8 mouse cellular contexts compared by ENCODE assay signal in genomic region chr17:34032174-34032632, GRCm38 (mm10). TPM values are rescaled to one million over a fixed set of nuclear protein-coding genes. Genes with fewer than 3 reads are reported as not detected.
A peak's percentile ranks its signal among the peaks of the same experiment; 100 is the strongest.
DNase-seq lines count a peak whose midpoint lies in the region; ATAC-seq and TF ChIP-seq lines count a peak whose summit lies in the region.

No protein-coding gene starts in this region.

- peak overlapping the region; percentile 89 to 96 (median 90) for H3K4me3 ChIP-seq in CH12.LX (replicated peaks in 1 of 3; ENCODE audit: low read depth in 2 of 3, low read length in 2 of 3, poor library complexity in 1 of 3)
- peak overlapping the region; percentile 89 for H3K4me3 ChIP-seq in embryonic facial prominence, embryonic 13.5 days
- peak overlapping the region; percentile 90 for H3K4me3 ChIP-seq in hindbrain, embryonic 16.5 days (ENCODE audit: low read length)
- H3K4me3 ChIP-seq in liver, embryonic 15.5 days (replicated peaks) = peak overlapping the region; percentile 98
- peak overlapping the region; percentile 87 for H3K4me3 ChIP-seq in neural tube, embryonic 13.5 days

- no peaks in the 10 kb centered on the region for H3K9me3 ChIP-seq in CH12.LX (replicated peaks; ENCODE audit: low read length)
- no peaks in the 10 kb centered on the region for H3K9me3 ChIP-seq in embryonic facial prominence, embryonic 13.5 days
- H3K9me3 ChIP-seq in hindbrain, embryonic 16.5 days (ENCODE audit: control insufficient read depth, low read length) = no peaks in the 10 kb centered on the region
- H3K9me3 ChIP-seq in liver, embryonic 15.5 days (replicated peaks) = no peaks in the 10 kb centered on the region
- no peaks in the 10 kb centered on the region for H3K9me3 ChIP-seq in neural tube, embryonic 13.5 days

- no peak for TF ChIP-seq EP300 in CH12.LX (IDR thresholded peaks at IDR 0.05; ENCODE audit: low read length)

- no peak for TF ChIP-seq RAD21 in CH12.LX (IDR thresholded peaks at IDR 0.05; ENCODE audit: low read depth, low read length)

- H3K79me2 ChIP-seq in CH12.LX (replicated peaks; ENCODE audit: control insufficient read depth, extremely low read depth, insufficient read depth, poor library complexity, severe bottlenecking) = peaks cover 32% of the 10 kb centered on the region

- in situ Hi-C loops in CH12.LX (cut with MboI; ENCODE audit: low pct_ligation_motif_present, low pct_unique_long_range_greater_than_20kb, low sequenced_read_pairs) = no loop called here

- H3K36me3 ChIP-seq in CH12.LX (replicated peaks in 1 of 2; ENCODE audit: control insufficient read depth in 1 of 2, insufficient read depth in 1 of 2, low read length in 1 of 2) = peaks cover 42 to 64% of the 10 kb centered on the region in 2 experiments
- H3K36me3 ChIP-seq in embryonic facial prominence, embryonic 13.5 days = peaks cover 57% of the 10 kb centered on the region
- peaks cover 38% of the 10 kb centered on the region for H3K36me3 ChIP-seq in hindbrain, embryonic 16.5 days (ENCODE audit: control insufficient read depth, insufficient read depth, low read length)
- peaks cover 48% of the 10 kb centered on the region for H3K36me3 ChIP-seq in liver, embryonic 15.5 days (replicated peaks)
- peaks cover 58% of the 10 kb centered on the region for H3K36me3 ChIP-seq in neural tube, embryonic 13.5 days

- H3K4me2 ChIP-seq in CH12.LX (ENCODE audit: insufficient read depth, low read depth, poor library complexity, severe bottlenecking) = peak overlapping the region; percentile 67; the same call in 1 of the 2 replicates
- H3K4me2 ChIP-seq in embryonic facial prominence, embryonic 13.5 days = peak overlapping the region; percentile 99
- peak overlapping the region; percentile 66 for H3K4me2 ChIP-seq in hindbrain, embryonic 16.5 days (ENCODE audit: low read length)
- H3K4me2 ChIP-seq in liver, embryonic 15.5 days = peak overlapping the region; percentile 93
- peak overlapping the region; percentile 100 for H3K4me2 ChIP-seq in neural tube, embryonic 13.5 days

- H3K4me1 ChIP-seq in CH12.LX (ENCODE audit: control insufficient read depth in 1 of 2, insufficient read depth in 2 of 2) = peaks cover 21 to 46% of the 10 kb centered on the region in 2 experiments
- H3K4me1 ChIP-seq in embryonic facial prominence, embryonic 13.5 days = peaks cover 47% of the 10 kb centered on the region
- H3K4me1 ChIP-seq in hindbrain, embryonic 16.5 days (ENCODE audit: control insufficient read depth, insufficient read depth, low read depth, low read length) = peaks cover 42% of the 10 kb centered on the region
- peaks cover 61% of the 10 kb centered on the region for H3K4me1 ChIP-seq in liver, embryonic 15.5 days (replicated peaks)
- peaks cover 58% of the 10 kb centered on the region for H3K4me1 ChIP-seq in neural tube, embryonic 13.5 days (replicated peaks)

- peak; percentile 86 to 95 for DNase-seq in adrenal gland, adult (ENCODE audit: inconsistent age in 2 of 2, low spot score in 1 of 2)
- DNase-seq in adrenal gland, postnatal 4 days (ENCODE audit: low spot score in 2 of 2) = no peak
- peak; percentile 47 for DNase-seq in CH12.LX (ENCODE audit: extremely low read depth)
- DNase-seq in cerebellum, adult 11-12 months = no peak

- dilution Hi-C loops in CH12.LX (cut with MboI; ENCODE audit: extremely low pct_ligation_motif_present, extremely low pct_unique_long_range_greater_than_20kb, low sequenced_read_pairs) = no loop called here

- H3K27ac ChIP-seq in CH12.LX (ENCODE audit: insufficient read depth, low read depth) = peak overlapping the region; percentile 86
- H3K27ac ChIP-seq in embryonic facial prominence, embryonic 13.5 days = peak overlapping the region; percentile 96
- H3K27ac ChIP-seq in hindbrain, embryonic 16.5 days (ENCODE audit: low read depth, low read length) = peak overlapping the region; percentile 98
- H3K27ac ChIP-seq in liver, embryonic 15.5 days (replicated peaks) = peak overlapping the region; percentile 97
- H3K27ac ChIP-seq in neural tube, embryonic 13.5 days (replicated peaks) = peak overlapping the region; percentile 98

- no peak for TF ChIP-seq CTCF in CH12.LX (conservative IDR thresholded peaks at IDR 0.05 in 1 of 2, IDR thresholded peaks at IDR 0.05 in 1 of 2; ENCODE audit: low read depth in 2 of 2, low read length in 2 of 2)

- H3K9ac ChIP-seq in CH12.LX (ENCODE audit: insufficient read depth, low read depth) = peak overlapping the region; percentile 96
- peak overlapping the region; percentile 95 for H3K9ac ChIP-seq in embryonic facial prominence, embryonic 13.5 days
- peak overlapping the region; percentile 95 for H3K9ac ChIP-seq in hindbrain, embryonic 16.5 days (ENCODE audit: low read depth, low read length)
- peak overlapping the region; percentile 96 for H3K9ac ChIP-seq in liver, embryonic 15.5 days
- H3K9ac ChIP-seq in neural tube, embryonic 13.5 days = peak overlapping the region; percentile 96

- ATAC-seq in embryonic facial prominence, embryonic 13.5 days (ENCODE audit: insufficient number of reproducible peaks, insufficient read depth, low FRiP score, low TSS enrichment, low read depth) = no peak
- no peak for ATAC-seq in hindbrain, embryonic 16.5 days
- ATAC-seq in liver, embryonic 15.5 days (ENCODE audit: insufficient read depth) = peak; percentile 41
- ATAC-seq in neural tube, embryonic 13.5 days (ENCODE audit: low read depth) = peak; percentile 2; the same call in 1 of the 2 replicates

- TF ChIP-seq POLR2A in CH12.LX (IDR thresholded peaks at IDR 0.05; ENCODE audit: low read depth, low read length) = peak; percentile 65

- H3K27me3 ChIP-seq in CH12.LX (replicated peaks) = no peaks in the 10 kb centered on the region
- H3K27me3 ChIP-seq in embryonic facial prominence, embryonic 13.5 days = no peaks in the 10 kb centered on the region
- no peaks in the 10 kb centered on the region for H3K27me3 ChIP-seq in hindbrain, embryonic 16.5 days (replicated peaks; ENCODE audit: control insufficient read depth, insufficient read depth, low read length)
- no peaks in the 10 kb centered on the region for H3K27me3 ChIP-seq in liver, embryonic 15.5 days
- H3K27me3 ChIP-seq in neural tube, embryonic 13.5 days = no peaks in the 10 kb centered on the region

- WGBS in embryonic facial prominence, embryonic 13.5 days = under 1% methylated on average over 22 of the region's 48 CpGs
- WGBS in hindbrain, embryonic 16.5 days = under 1% methylated on average over 30 of the region's 48 CpGs
- WGBS in liver, embryonic 15.5 days (ENCODE audit: insufficient replicate concordance) = 1% methylated on average over 35 of the region's 48 CpGs
- under 1% methylated on average over 23 of the region's 48 CpGs for WGBS in neural tube, embryonic 13.5 days

RNA-seq across cellular contexts. Expression of gene Rxrb, which starts 0.6 kb away (rescaled TPM):
- 10 to 100 TPM; 74.5 to 78.0 TPM for total RNA-seq in adrenal gland, postnatal 4 days (2021)
- total RNA-seq in CH12.LX (2012; rRNA removed) (42.7 and 47.7 TPM in 2 replicates), CH12.LX (2014; rRNA removed) (27.0 and 27.4 TPM in 2 replicates)
- 36.9 and 41.4 TPM in 2 replicates for polyA plus RNA-seq in CH12.LX (2012; ENCODE audit: insufficient read length, low read depth)
- 53.4 and 56.4 TPM in 2 replicates for polyA plus RNA-seq in embryonic facial prominence, embryonic 13.5 days (2015; fragmentation: Nextera tagmentation; extraction: Ambion mirVana)
- polyA plus RNA-seq in hindbrain, embryonic 16.5 days (2015; fragmentation: Nextera tagmentation; extraction: Ambion mirVana) = 53.3 and 54.1 TPM in 2 replicates
- 16.7 and 19.3 TPM in 2 replicates for polyA plus RNA-seq in liver, embryonic 15.5 days (2015; fragmentation: Nextera tagmentation; extraction: Ambion mirVana)
- 57.4 and 57.5 TPM in 2 replicates for polyA plus RNA-seq in neural tube, embryonic 13.5 days (2015; fragmentation: Nextera tagmentation; extraction: Ambion mirVana)

RNA-seq across cellular contexts. Expression of gene Slc39a7, which starts 0.7 kb away (rescaled TPM):
- total RNA-seq in adrenal gland, postnatal 4 days (2021) = 100 to 1,000 TPM; 145 to 156 TPM
- total RNA-seq in CH12.LX (2012; rRNA removed) = 116 and 160 TPM in 2 replicates
- total RNA-seq in CH12.LX (2014; rRNA removed) = 96.8 and 97.2 TPM in 2 replicates
- 105 and 108 TPM in 2 replicates for polyA plus RNA-seq in CH12.LX (2012; ENCODE audit: insufficient read length, low read depth)
- polyA plus RNA-seq in embryonic facial prominence, embryonic 13.5 days (2015; fragmentation: Nextera tagmentation; extraction: Ambion mirVana) = 201 and 212 TPM in 2 replicates
- polyA plus RNA-seq in hindbrain, embryonic 16.5 days (2015; fragmentation: Nextera tagmentation; extraction: Ambion mirVana) = 180 and 186 TPM in 2 replicates
- 56.3 and 68.5 TPM in 2 replicates for polyA plus RNA-seq in liver, embryonic 15.5 days (2015; fragmentation: Nextera tagmentation; extraction: Ambion mirVana)
- polyA plus RNA-seq in neural tube, embryonic 13.5 days (2015; fragmentation: Nextera tagmentation; extraction: Ambion mirVana) = 158 and 161 TPM in 2 replicates

RNA-seq across cellular contexts. Expression of gene H2-Ke6, which starts 4.3 kb away (rescaled TPM):
- 100 to 1,000 TPM; 135 to 144 TPM for total RNA-seq in adrenal gland, postnatal 4 days (2021)
- total RNA-seq in CH12.LX (2012; rRNA removed) = 44.8 and 47.1 TPM in 2 replicates
- total RNA-seq in CH12.LX (2014; rRNA removed) = 20.4 and 20.8 TPM in 2 replicates
- 31.7 and 34.5 TPM in 2 replicates for polyA plus RNA-seq in CH12.LX (2012; ENCODE audit: insufficient read length, low read depth)
- polyA plus RNA-seq in embryonic facial prominence, embryonic 13.5 days (2015; fragmentation: Nextera tagmentation; extraction: Ambion mirVana) = 57.4 and 58.8 TPM in 2 replicates
- polyA plus RNA-seq in hindbrain, embryonic 16.5 days (2015; fragmentation: Nextera tagmentation; extraction: Ambion mirVana) = 69.5 and 74.1 TPM in 2 replicates
- polyA plus RNA-seq in liver, embryonic 15.5 days (2015; fragmentation: Nextera tagmentation; extraction: Ambion mirVana) = 30.7 and 37.0 TPM in 2 replicates
- 61.7 and 65.0 TPM in 2 replicates for polyA plus RNA-seq in neural tube, embryonic 13.5 days (2015; fragmentation: Nextera tagmentation; extraction: Ambion mirVana)

RNA-seq across cellular contexts. Expression of gene Col11a2, which starts 7.0 kb away (rescaled TPM):
- total RNA-seq in adrenal gland, postnatal 4 days (2021) = 1 to 10 TPM; 3.1 to 6.4 TPM
- total RNA-seq in CH12.LX (2012; rRNA removed) (6.0 and 7.6 TPM in 2 replicates), CH12.LX (2014; rRNA removed) (3.0 and 4.5 TPM in 2 replicates)
- polyA plus RNA-seq in CH12.LX (2012; ENCODE audit: insufficient read length, low read depth) = 5.8 and 7.2 TPM in 2 replicates
- polyA plus RNA-seq in embryonic facial prominence, embryonic 13.5 days (2015; fragmentation: Nextera tagmentation; extraction: Ambion mirVana) = 23.7 and 26.5 TPM in 2 replicates
- polyA plus RNA-seq in hindbrain, embryonic 16.5 days (2015; fragmentation: Nextera tagmentation; extraction: Ambion mirVana) = 4.7 and 6.7 TPM in 2 replicates
- polyA plus RNA-seq in liver, embryonic 15.5 days (2015; fragmentation: Nextera tagmentation; extraction: Ambion mirVana) = 0.59 and 0.79 TPM in 2 replicates
- polyA plus RNA-seq in neural tube, embryonic 13.5 days (2015; fragmentation: Nextera tagmentation; extraction: Ambion mirVana) = 4.5 and 4.7 TPM in 2 replicates

RNA-seq across cellular contexts. Expression of gene Ring1, which starts 7.7 kb away (rescaled TPM):
- 10 to 100 TPM; 49.0 to 54.3 TPM for total RNA-seq in adrenal gland, postnatal 4 days (2021)
- total RNA-seq in CH12.LX (2012; rRNA removed) = 8.6 and 11.9 TPM in 2 replicates
- total RNA-seq in CH12.LX (2014; rRNA removed) = 11.5 and 13.7 TPM in 2 replicates
- 18.0 and 23.1 TPM in 2 replicates for polyA plus RNA-seq in CH12.LX (2012; ENCODE audit: insufficient read length, low read depth)
- 17.1 and 22.3 TPM in 2 replicates for polyA plus RNA-seq in embryonic facial prominence, embryonic 13.5 days (2015; fragmentation: Nextera tagmentation; extraction: Ambion mirVana)
- 17.3 and 18.5 TPM in 2 replicates for polyA plus RNA-seq in hindbrain, embryonic 16.5 days (2015; fragmentation: Nextera tagmentation; extraction: Ambion mirVana)
- 5.5 and 7.2 TPM in 2 replicates for polyA plus RNA-seq in liver, embryonic 15.5 days (2015; fragmentation: Nextera tagmentation; extraction: Ambion mirVana)
- 19.3 and 22.4 TPM in 2 replicates for polyA plus RNA-seq in neural tube, embryonic 13.5 days (2015; fragmentation: Nextera tagmentation; extraction: Ambion mirVana)

Comparison
In these comparisons a context has a peak if more than half of its experiments do, and no peak if none do; other contexts are left out.
1. DNase-seq: peak in adrenal gland, adult (2 of 2) and CH12.LX (single experiment); none in adrenal gland, postnatal 4 days (0 of 2) and cerebellum, adult 11-12 months (single experiment).
2. ATAC-seq: peak in liver, embryonic 15.5 days (single experiment) and neural tube, embryonic 13.5 days (single experiment); none in embryonic facial prominence, embryonic 13.5 days (single experiment) and hindbrain, embryonic 16.5 days (single experiment).
3. Peak in every context shown above with its lines, with median percentiles within 50 percentile points of each other: H3K27ac ChIP-seq, H3K4me2 ChIP-seq, H3K4me3 ChIP-seq and H3K9ac ChIP-seq.